Mouse (Mus musculus): ENCODE results near the gene Pea15a. TPM values are rescaled to one million over a fixed set of nuclear protein-coding genes. Genes with fewer than 3 reads are reported as not detected.
A peak's percentile ranks its signal among the peaks of the same experiment; 100 is the strongest.

Pea15a gene
- polyA plus RNA-seq, 3 experiments from 2014 or later, result 46.0 to 50.6 (median 47.6) TPM

DNA sequence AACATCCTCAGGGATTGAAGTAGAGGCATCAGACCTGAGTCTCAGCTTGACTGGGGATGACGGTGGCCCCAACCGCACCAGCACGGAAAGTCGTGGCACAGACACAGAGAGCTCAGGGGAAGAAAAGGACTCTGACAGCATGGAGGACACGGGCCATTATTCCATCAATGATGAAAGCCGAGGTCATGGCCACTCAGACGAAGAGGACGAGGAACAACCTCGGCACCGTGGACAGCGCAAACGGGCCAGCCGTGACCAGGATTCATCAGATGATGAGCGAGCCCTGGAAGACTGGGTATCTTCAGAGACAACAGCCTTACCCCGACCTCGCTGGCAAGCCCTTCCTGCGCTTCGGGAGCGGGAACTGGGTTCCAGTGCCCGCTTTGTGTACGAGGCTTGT, 34.2 kb downstream of the Pea15a start:
- ATAC-seq, result no peak

DNA sequence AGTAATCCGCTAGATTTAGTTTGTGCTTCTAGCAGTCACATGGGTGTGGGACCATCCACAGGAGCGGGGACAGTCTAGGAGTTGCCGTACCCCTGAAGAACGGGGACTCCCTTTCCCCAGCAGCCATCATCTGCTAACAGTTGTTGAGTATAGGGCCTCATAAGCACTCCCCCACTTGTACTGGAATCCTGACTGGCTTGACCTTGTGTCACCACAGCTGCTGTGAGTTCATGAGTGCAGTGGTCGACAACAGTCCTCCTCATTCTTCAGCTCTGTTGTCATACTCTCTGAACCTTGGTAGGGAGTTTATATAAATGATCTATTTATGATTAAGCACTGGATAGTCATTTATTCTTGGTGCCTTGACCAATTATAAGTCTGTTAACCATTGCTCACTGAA, 36.8 kb downstream of the Pea15a start:
- ATAC-seq, result no peak

GRCm38 (mm10) chr1:172167911-172168310, 38.7 kb downstream of the Pea15a start:
- ATAC-seq, result no peak

DNA sequence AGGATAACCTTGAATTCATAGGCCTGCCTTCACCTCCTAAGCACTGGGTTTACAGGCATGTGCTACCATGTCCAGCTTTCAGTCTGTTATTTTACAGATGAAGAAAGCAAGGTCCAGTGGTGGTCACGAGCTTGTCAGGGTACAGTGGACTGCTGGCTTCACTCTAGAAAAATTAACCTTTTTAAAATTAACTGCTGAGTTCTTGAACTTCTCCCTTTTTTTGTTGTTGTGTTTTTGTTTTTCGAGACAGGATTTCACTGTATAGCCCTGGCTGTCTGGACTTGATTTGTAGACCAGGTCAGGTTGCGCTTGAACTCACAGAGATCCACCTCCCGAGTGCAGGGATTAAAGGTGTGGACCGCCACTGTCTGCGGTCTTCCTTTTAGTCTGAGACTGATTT, 43.6 kb downstream of the Pea15a start:
- no peak for ATAC-seq

DNA sequence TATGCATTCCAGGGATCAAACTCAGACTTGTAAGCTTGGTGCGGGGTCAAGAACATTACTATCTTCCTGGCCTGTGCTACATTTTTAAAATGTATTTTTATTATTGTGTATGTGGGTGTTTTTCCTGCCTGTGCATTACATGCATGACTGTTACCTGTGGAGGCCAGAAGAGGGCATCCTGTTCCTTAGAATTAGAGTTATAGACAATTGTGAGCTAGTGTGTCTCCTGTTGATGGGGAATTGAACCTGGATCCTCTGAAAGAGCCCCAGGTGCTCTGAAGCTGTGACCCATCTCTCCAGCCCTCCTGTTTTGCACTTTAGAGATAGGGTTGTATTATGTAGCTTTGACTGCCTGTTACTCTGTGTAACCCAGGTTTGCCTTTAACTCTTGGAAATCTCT, 44.6 kb downstream of the Pea15a start:
- ATAC-seq, result peak; percentile 72

- no peak for ATAC-seq
Observed at GRCm38 (mm10) chr1:172160508-172160907, 46.1 kb downstream of the Pea15a start.

- ATAC-seq, result no peak
Observed at GRCm38 (mm10) chr1:172159970-172160369, 46.6 kb downstream of the Pea15a start.

DNA sequence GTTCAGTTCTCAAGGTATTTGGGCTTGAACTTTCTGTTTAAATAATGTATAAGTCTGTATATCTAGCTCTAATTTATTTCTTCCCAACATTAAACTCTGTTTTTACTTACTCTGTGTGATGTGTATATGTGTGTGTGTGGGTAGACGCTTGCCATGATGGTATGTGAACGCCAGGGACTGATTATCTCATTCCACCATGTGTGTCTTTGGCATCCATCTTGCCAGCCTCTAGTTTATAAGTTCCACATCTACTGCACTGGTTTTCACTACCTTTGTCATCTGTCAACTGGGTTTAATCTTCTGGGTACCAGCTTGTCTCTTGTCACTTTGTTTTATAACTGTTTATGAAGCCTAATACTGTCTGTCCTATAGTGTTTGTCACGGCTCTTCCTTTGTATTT, 51.1 kb downstream of the Pea15a start:
- ATAC-seq, result no peak

DNA sequence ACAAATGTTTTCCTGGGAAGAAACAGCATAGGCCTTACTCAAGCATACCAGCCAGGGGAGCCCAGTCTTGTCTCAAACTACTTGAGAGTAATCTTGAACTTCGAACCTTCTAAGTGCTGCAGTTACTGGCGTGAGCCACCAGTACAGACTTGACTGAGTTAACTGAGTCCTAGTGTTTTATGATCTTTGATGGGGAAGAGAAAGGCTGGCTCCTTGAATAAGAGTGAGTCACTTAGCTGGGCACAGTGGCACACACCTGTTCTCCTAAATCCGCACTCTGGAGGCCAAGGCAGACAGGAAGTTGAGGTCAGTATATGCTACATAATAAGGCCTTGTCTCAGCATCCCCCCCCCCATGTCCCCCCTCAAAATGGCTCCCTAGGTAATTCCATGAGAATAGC, 52.1 kb downstream of the Pea15a start:
- ATAC-seq, result no peak

DNA sequence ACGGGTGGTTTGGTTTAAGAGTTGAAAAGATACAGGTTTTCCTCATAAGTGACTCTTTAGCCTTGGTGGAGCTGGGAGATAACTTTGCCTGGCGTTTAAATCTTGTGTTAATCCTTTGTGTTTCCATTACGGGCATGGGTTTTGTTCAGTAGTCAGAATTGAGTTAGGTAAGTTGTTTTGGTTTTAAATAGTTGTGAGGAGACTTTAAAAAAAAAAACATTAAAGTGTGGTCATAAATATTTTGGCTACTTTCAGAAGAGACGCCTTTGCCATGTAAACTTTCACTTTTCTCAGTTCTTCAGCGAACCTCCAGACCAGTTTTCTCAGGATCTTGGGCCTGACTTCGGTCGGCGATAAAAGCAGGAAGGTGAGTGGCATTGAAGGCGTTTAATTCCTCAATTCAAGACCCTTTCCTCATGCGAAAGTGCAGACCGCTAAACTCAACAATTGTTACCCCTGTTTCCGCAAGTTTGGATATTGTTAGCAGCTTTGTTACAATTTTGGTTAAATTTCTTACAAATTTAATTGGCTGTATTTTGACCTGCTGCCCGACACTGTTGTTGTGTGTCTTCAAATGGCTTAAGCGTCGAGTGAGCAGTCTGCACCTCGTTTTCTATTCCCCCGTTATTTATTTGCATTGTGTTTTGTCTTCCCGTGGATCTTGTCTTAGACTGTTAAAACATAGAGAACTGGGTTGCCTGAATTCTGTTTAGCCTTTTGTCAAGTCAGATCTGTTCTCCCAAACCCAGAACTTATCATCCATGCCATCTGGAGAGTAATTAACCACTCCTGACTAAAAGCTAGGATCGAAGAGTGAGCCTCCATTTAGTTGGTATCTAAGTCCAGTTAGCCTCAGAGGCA, 57.4 kb downstream of the Pea15a start:
- ATAC-seq, result no peak

DNA sequence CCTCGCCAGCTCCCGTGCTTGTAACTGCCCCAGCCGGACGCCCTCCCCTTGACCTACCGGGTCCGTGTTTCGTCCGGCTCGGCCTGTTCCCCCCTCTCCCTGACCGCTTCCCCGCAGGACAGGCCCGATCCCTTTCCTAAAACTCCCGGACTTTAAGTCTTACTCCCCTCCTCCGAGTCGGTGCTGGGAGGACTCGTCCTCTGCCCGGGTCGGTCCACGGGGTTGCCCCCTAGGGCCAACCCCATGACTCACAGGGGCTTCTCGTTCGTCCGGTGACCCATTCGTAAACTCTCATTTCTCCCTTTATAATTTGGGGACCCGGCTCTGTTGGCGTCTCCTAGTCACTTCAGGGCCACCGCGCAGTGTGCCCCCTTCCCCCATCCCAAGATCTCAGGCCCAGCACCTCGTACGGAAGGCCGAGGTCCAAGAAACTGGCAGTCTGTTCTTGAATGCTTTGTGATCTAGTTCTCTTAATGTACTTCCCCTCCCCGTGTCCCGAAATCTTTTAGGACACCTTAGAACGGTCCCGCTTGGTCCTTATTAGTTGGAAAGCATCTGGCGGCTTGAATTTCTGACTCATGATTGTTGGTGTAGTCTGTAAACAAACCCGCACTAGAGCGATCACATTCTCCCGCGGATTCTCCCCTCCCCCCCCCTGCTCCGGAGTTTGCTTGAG, 58.2 kb downstream of the Pea15a start:
- peak; percentile 10 for ATAC-seq

GRCm38 (mm10) chr1:172147835-172148278, 58.7 kb downstream of the Pea15a start, which contains the start of gene Dcaf8:
Gene Dcaf8, plus strand, starts transcription at chr1:172148084.
- ATAC-seq, result peak; percentile 92

Other genes with a start within 250 kb of the Pea15a start
- under 1 TPM; 0.57 to 0.66 (median 0.64) TPM for gene Vangl2, start 178.4 kb downstream of the Pea15a start, polyA plus RNA-seq (2017; shearing (Covaris generic))
- not detected for gene Nhlh1, start 149.2 kb downstream of the Pea15a start, polyA plus RNA-seq (2017; shearing (Covaris generic))
- 100 to 1,000 TPM in 1 of 3 experiments, 10 to 100 TPM in 2; 94.5 to 111 (median 98.0) TPM for gene Copa, start 124.3 kb downstream of the Pea15a start, polyA plus RNA-seq (2017; shearing (Covaris generic))
- 100 to 1,000 TPM in 2 of 3 experiments, 10 to 100 TPM in 1; 97.1 to 147 (median 109) TPM for gene Ncstn, start 124.0 kb downstream of the Pea15a start, polyA plus RNA-seq (2017; shearing (Covaris generic))
- gene Pex19, start 80.0 kb downstream of the Pea15a start, polyA plus RNA-seq (2017; shearing (Covaris generic)), result 10 to 100 TPM; 61.2 to 81.8 (median 78.3) TPM
- 10 to 100 TPM; 46.7 to 99.2 (median 78.4) TPM for gene Dcaf8, start 58.7 kb downstream of the Pea15a start, polyA plus RNA-seq (2017; shearing (Covaris generic))
- not detected for gene Casq1, start 13.1 kb upstream of the Pea15a start, polyA plus RNA-seq (2017; shearing (Covaris generic))
- gene Atp1a4, start 51.6 kb upstream of the Pea15a start, polyA plus RNA-seq (2017; shearing (Covaris generic)), result not detected
- 1 to 10 TPM; 3.8 to 5.4 (median 5.2) TPM for gene Igsf8, start 54.8 kb upstream of the Pea15a start, polyA plus RNA-seq (2017; shearing (Covaris generic))
- gene Atp1a2, start 91.3 kb upstream of the Pea15a start, polyA plus RNA-seq (2017; shearing (Covaris generic)), result under 1 TPM in 2 of 3 experiments, not detected in 1; 0.12 to 0.52 TPM
- gene Kcnj9, start 122.5 kb upstream of the Pea15a start, polyA plus RNA-seq (2017; shearing (Covaris generic)), result not detected
- gene Kcnj10, start 134.4 kb upstream of the Pea15a start, polyA plus RNA-seq (2017; shearing (Covaris generic)), result under 1 TPM in 1 of 3 experiments, not detected in 2; 0.12 TPM
- gene Pigm, start 169.7 kb upstream of the Pea15a start, polyA plus RNA-seq (2017; shearing (Covaris generic)), result 1 to 10 TPM; 4.9 to 6.3 (median 5.7) TPM

All from inflammation-experienced regulatory T-cells, adult 6 months (primary cell).